ENCODE assay signal across 8 mouse cellular contexts in the genomic region with DNA sequence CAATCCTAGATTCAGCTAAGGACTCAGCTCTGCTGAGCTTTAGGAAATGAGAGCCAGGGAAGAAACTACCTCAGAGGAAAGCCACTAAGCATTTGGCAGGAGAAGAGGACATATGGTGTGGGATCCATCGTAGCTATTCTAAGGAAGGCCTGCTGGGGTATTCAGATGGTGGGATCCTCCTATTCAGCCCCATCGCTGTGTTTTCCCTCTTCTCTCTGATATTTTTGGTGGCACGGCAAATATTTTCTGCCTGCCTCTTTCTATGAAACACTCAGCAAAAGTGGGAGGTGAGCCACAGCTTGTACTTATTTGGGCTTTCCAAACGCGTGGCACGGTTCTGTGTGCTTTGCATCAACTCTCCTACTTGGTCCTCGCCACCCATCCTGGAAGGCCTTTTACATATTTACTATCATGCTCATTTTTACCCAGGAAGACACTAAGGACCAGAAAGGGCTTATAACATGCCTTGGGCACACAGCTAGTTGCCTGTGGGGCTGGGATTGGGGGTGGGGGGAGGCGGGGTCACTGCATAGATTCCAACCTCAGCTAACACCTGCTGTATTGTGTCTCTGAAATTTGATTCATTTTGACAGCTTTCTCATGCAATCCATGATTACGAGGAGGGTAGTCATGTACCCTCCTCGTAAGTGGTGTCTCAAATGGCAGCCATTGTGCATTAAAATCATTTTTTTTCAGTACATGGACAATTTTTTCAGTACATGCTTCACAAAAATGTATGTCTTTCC. TPM values are rescaled to one million over a fixed set of nuclear protein-coding genes. Genes with fewer than 3 reads are reported as not detected.
A peak's percentile ranks its signal among the peaks of the same experiment; 100 is the strongest.
DNase-seq lines count a peak whose midpoint lies in the region; ATAC-seq and TF ChIP-seq lines count a peak whose summit lies in the region.
"Had no signal": no experiment of that assay in that cellular context is flagged by ENCODE, and none has a peak within 500 bp of the region (broad histone marks: within the 10 kb centered on the region; RNA-seq: fewer than 3 reads in every experiment).

No protein-coding gene starts in this region.

- intact Hi-C loops in left cerebral cortex, adult 2 months (cut with DNase I): loop anchor here (1.0 to 2.0 kb wide), 2 partner anchors 46 to 398 kb away; partner anchors contain the start of genes Peg3 and Usp29

- no peak overlapping the region for H3K9ac ChIP-seq in midbrain, embryonic 14.5 days (replicated peaks; ENCODE audit: low read length)
- H3K9ac ChIP-seq in forebrain, postnatal 0 days: no peak overlapping the region
- H3K9ac ChIP-seq in stomach, postnatal 0 days (ENCODE audit: low read length): no peak overlapping the region

- no peaks in the 10 kb centered on the region for H3K9me3 ChIP-seq in midbrain, embryonic 10.5 days (replicated peaks)
- no peaks in the 10 kb centered on the region for H3K9me3 ChIP-seq in midbrain, embryonic 14.5 days (ENCODE audit: control insufficient read depth, low read length)
- H3K9me3 ChIP-seq in forebrain, postnatal 0 days (ENCODE audit: low read length): no peaks in the 10 kb centered on the region
- H3K9me3 ChIP-seq in stomach, postnatal 0 days (ENCODE audit: control insufficient read depth, low read length): no peaks in the 10 kb centered on the region

- no peaks in the 10 kb centered on the region for H3K36me3 ChIP-seq in midbrain, embryonic 10.5 days
- H3K36me3 ChIP-seq in midbrain, embryonic 14.5 days (ENCODE audit: control insufficient read depth, insufficient read depth, low read length): no peaks in the 10 kb centered on the region
- no peaks in the 10 kb centered on the region for H3K36me3 ChIP-seq in forebrain, postnatal 0 days (ENCODE audit: insufficient read depth)
- H3K36me3 ChIP-seq in stomach, postnatal 0 days (ENCODE audit: control insufficient read depth, insufficient read depth, low read length): no peaks in the 10 kb centered on the region

- 0 out of 2 replicates have a peak overlapping the region, but pooled peaks have one; percentile 1 for H3K27ac ChIP-seq in midbrain, embryonic 10.5 days (replicated peaks)
- H3K27ac ChIP-seq in midbrain, embryonic 14.5 days (replicated peaks; ENCODE audit: low read depth, low read length): no peak overlapping the region
- H3K27ac ChIP-seq in forebrain, postnatal 0 days (ENCODE audit: low read depth, low read length): peak overlapping the region; percentile 21; the same call in 1 of the 2 replicates
- no peak overlapping the region for H3K27ac ChIP-seq in left cerebral cortex, adult 2 months
- peak overlapping the region; percentile 49; the same call in 1 of the 2 replicates for H3K27ac ChIP-seq in stomach, postnatal 0 days (replicated peaks)

- H3K27me3 ChIP-seq in midbrain, embryonic 10.5 days (ENCODE audit: low read depth, poor library complexity, severe bottlenecking): peaks cover 7% of the 10 kb centered on the region; the same call in 1 of the 2 replicates
- H3K27me3 ChIP-seq in midbrain, embryonic 14.5 days (ENCODE audit: control insufficient read depth, insufficient read depth, low read length): no peaks in the 10 kb centered on the region
- no peaks in the 10 kb centered on the region for H3K27me3 ChIP-seq in forebrain, postnatal 0 days (ENCODE audit: insufficient read depth, low read length)
- H3K27me3 ChIP-seq in stomach, postnatal 0 days (ENCODE audit: control insufficient read depth, insufficient read depth, low read length): no peaks in the 10 kb centered on the region

- no peak for TF ChIP-seq CTCF in forebrain, postnatal 0 days (IDR thresholded peaks at IDR 0.05; ENCODE audit: low read depth)
- no peak; the same call in 1 of the 2 replicates for TF ChIP-seq CTCF in left cerebral cortex, adult 2 months (IDR thresholded peaks at IDR 0.05)
- no peak for TF ChIP-seq CTCF in stomach, postnatal 0 days (IDR thresholded peaks at IDR 0.05; ENCODE audit: low read depth)

- DNase-seq in midbrain, embryonic 10.5 days (ENCODE audit: low spot score): no peak
- DNase-seq in midbrain, embryonic 14.5 days: no peak
- peak; percentile 67 for DNase-seq in forebrain, postnatal 0 days
- peak; percentile 47 to 49 for DNase-seq in left cerebral cortex, adult 2 months (ENCODE audit: extremely low spot score in 1 of 2, low spot score in 2 of 2)
- DNase-seq in stomach, postnatal 0 days (ENCODE audit: low spot score): no peak
- DNase-seq in adrenal gland, adult 8-10 months: no peak
- DNase-seq in natural killer cell, adult 2 months (ENCODE audit: low spot score in 2 of 2): no peak

- H3K4me3 ChIP-seq in midbrain, embryonic 10.5 days: no peak overlapping the region
- no peak overlapping the region for H3K4me3 ChIP-seq in midbrain, embryonic 14.5 days (replicated peaks; ENCODE audit: low read depth, low read length)
- H3K4me3 ChIP-seq in forebrain, postnatal 0 days (ENCODE audit: low read depth, low read length): no peak overlapping the region
- H3K4me3 ChIP-seq in left cerebral cortex, adult 2 months: no peak overlapping the region
- H3K4me3 ChIP-seq in stomach, postnatal 0 days (ENCODE audit: low read depth, low read length): no peak overlapping the region

- H3K4me1 ChIP-seq in midbrain, embryonic 10.5 days: peaks cover 26% of the 10 kb centered on the region
- peaks cover 8% of the 10 kb centered on the region; the same call in 1 of the 2 replicates for H3K4me1 ChIP-seq in midbrain, embryonic 14.5 days (ENCODE audit: control insufficient read depth, insufficient read depth, low read length)
- H3K4me1 ChIP-seq in forebrain, postnatal 0 days (ENCODE audit: insufficient read depth): 0 out of 2 replicates have a peak, but pooled peaks cover under 1% of the 10 kb centered on the region
- H3K4me1 ChIP-seq in stomach, postnatal 0 days (replicated peaks; ENCODE audit: control insufficient read depth, insufficient read depth): peaks cover 5% of the 10 kb centered on the region; the same call in 1 of the 2 replicates

- 93% methylated on average over 10 of the region's 10 CpGs for WGBS in midbrain, embryonic 10.5 days
- WGBS in midbrain, embryonic 14.5 days: 86% methylated on average over 10 of the region's 10 CpGs
- WGBS in forebrain, postnatal 0 days: 70% methylated on average over 10 of the region's 10 CpGs
- WGBS in stomach, postnatal 0 days: 72% methylated on average over 10 of the region's 10 CpGs

- no peak for ATAC-seq in midbrain, embryonic 14.5 days (ENCODE audit: low FRiP score, low TSS enrichment)
- peak; percentile 87 for ATAC-seq in forebrain, postnatal 0 days
- ATAC-seq in stomach, postnatal 0 days (ENCODE audit: low FRiP score, low TSS enrichment): no peak
- ATAC-seq: activated CD4-positive, CD25-positive, alpha-beta regulatory T cell, adult 4 months had no signal

- H3K4me2 ChIP-seq in midbrain, embryonic 14.5 days (ENCODE audit: low read length): no peak overlapping the region
- no peak overlapping the region for H3K4me2 ChIP-seq in forebrain, postnatal 0 days (ENCODE audit: low read depth)
- H3K4me2 ChIP-seq in stomach, postnatal 0 days (replicated peaks; ENCODE audit: low read depth): no peak overlapping the region

- no peak for TF ChIP-seq EP300 in stomach, postnatal 0 days (optimal IDR thresholded peaks at IDR 0.05)

RNA-seq across cellular contexts. Expression of gene Usp29, which starts 46.1 kb away (rescaled TPM):
- polyA plus RNA-seq in midbrain, embryonic 10.5 days (2016; fragmentation: Nextera tagmentation; extraction: Ambion mirVana): 7.7 and 10.8 TPM in 2 replicates
- 31.6 and 35.0 TPM in 2 replicates for polyA plus RNA-seq in midbrain, embryonic 14.5 days (2014; fragmentation: Nextera tagmentation; extraction: Ambion mirVana)
- 61.8 and 97.8 TPM in 2 replicates for total RNA-seq in forebrain, postnatal 0 days (2014; rRNA removed)
- 10.8 and 21.9 TPM in 2 replicates for polyA plus RNA-seq in forebrain, postnatal 0 days (2015; fragmentation: Nextera tagmentation; extraction: Ambion mirVana)
- total RNA-seq in left cerebral cortex, adult 2 months (2021): 10 to 100 TPM; 38.7 to 47.2 TPM
- polyA plus RNA-seq in stomach, postnatal 0 days (2015; fragmentation: Nextera tagmentation; extraction: Ambion mirVana): 1.0 and 1.4 TPM in 2 replicates
- total RNA-seq in adrenal gland, adult 8-10 months (2022): 1 to 10 TPM; 1.6 to 2.0 (median 1.8) TPM
- polyA plus RNA-seq: activated CD4-positive, CD25-positive, alpha-beta regulatory T cell, adult 4 months had no signal

RNA-seq across cellular contexts. Expression of gene Peg3, which starts 46.3 kb away (rescaled TPM):
- polyA plus RNA-seq in midbrain, embryonic 10.5 days (2016; fragmentation: Nextera tagmentation; extraction: Ambion mirVana): 86.6 and 95.0 TPM in 2 replicates
- polyA plus RNA-seq in midbrain, embryonic 14.5 days (2014; fragmentation: Nextera tagmentation; extraction: Ambion mirVana): 74.3 and 99.0 TPM in 2 replicates
- total RNA-seq in forebrain, postnatal 0 days (2014; rRNA removed): 81.1 and 139 TPM in 2 replicates
- polyA plus RNA-seq in forebrain, postnatal 0 days (2015; fragmentation: Nextera tagmentation; extraction: Ambion mirVana): 18.1 and 43.7 TPM in 2 replicates
- 100 to 1,000 TPM; 217 to 241 TPM for total RNA-seq in left cerebral cortex, adult 2 months (2021)
- polyA plus RNA-seq in stomach, postnatal 0 days (2015; fragmentation: Nextera tagmentation; extraction: Ambion mirVana): 26.0 and 26.8 TPM in 2 replicates
- 10 to 100 TPM; 34.9 to 51.0 (median 38.2) TPM for total RNA-seq in adrenal gland, adult 8-10 months (2022)
- polyA plus RNA-seq: activated CD4-positive, CD25-positive, alpha-beta regulatory T cell, adult 4 months had no signal

Comparison
In these comparisons a context has a peak if more than half of its experiments do, and no peak if none do; other contexts are left out.
1. H3K27ac ChIP-seq: peak in midbrain, embryonic 10.5 days (single experiment), forebrain, postnatal 0 days (single experiment) and stomach, postnatal 0 days (single experiment); none in midbrain, embryonic 14.5 days (single experiment) and left cerebral cortex, adult 2 months (single experiment).
2. DNase-seq: peak in forebrain, postnatal 0 days (single experiment) and left cerebral cortex, adult 2 months (2 of 2); none in midbrain, embryonic 10.5 days (single experiment), midbrain, embryonic 14.5 days (single experiment), stomach, postnatal 0 days (single experiment), adrenal gland, adult 8-10 months (single experiment) and natural killer cell, adult 2 months (0 of 2).